Comparison of ENCODE assay signal across 27 mouse cellular contexts in genomic region chr2:8467531-8468203, GRCm38 (mm10).
DNase-seq lines count a peak whose midpoint lies in the region; ATAC-seq and TF ChIP-seq lines count a peak whose summit lies in the region.
"Had no signal": no experiment of that assay in that cellular context is flagged by ENCODE, and none has a peak within 500 bp of the region (broad histone marks: within the 10 kb centered on the region; RNA-seq: fewer than 3 reads in every experiment).

No protein-coding gene starts in this region.

- H3K9ac ChIP-seq in forebrain, embryonic 12.5 days, result no peak overlapping the region
- H3K9ac ChIP-seq in forebrain, postnatal 0 days, result no peak overlapping the region
- no peak overlapping the region for H3K9ac ChIP-seq in midbrain, embryonic 16.5 days (ENCODE audit: low read depth, low read length)
- H3K9ac ChIP-seq: heart, embryonic 15.5 days; limb, embryonic 13.5 days; liver, embryonic 12.5 days; lung, embryonic 14.5 days; neural tube, embryonic 12.5 days had no signal

- peak overlapping the region; percentile 66 for H3K27ac ChIP-seq in left cerebral cortex, adult 2 months
- no peak overlapping the region for H3K27ac ChIP-seq in forebrain, embryonic 12.5 days
- peak overlapping the region; percentile 72 for H3K27ac ChIP-seq in forebrain, postnatal 0 days (ENCODE audit: low read depth, low read length)
- no peak overlapping the region for H3K27ac ChIP-seq in midbrain, embryonic 16.5 days (ENCODE audit: low read length)
- H3K27ac ChIP-seq: gastrocnemius, adult 2 months; heart, embryonic 15.5 days; limb, embryonic 13.5 days; liver, embryonic 12.5 days; neural tube, embryonic 12.5 days had no signal

- TF ChIP-seq CTCF in left cerebral cortex, adult 2 months (IDR thresholded peaks at IDR 0.05), result no peak
- no peak for TF ChIP-seq CTCF in forebrain, postnatal 0 days (IDR thresholded peaks at IDR 0.05; ENCODE audit: low read depth)

- peak; percentile 49 for ATAC-seq in forebrain, embryonic 12.5 days (ENCODE audit: low FRiP score)
- peak; percentile 67 for ATAC-seq in forebrain, postnatal 0 days
- ATAC-seq in midbrain, embryonic 16.5 days, result peak; percentile 45; the same call in 1 of the 2 replicates
- ATAC-seq: activated CD4-positive, CD25-positive, alpha-beta regulatory T cell, adult 4 months; hindbrain, embryonic 16.5 days; intestine, embryonic 16.5 days; liver, embryonic 12.5 days had no signal

- no peak overlapping the region for H3K4me3 ChIP-seq in left cerebral cortex, adult 2 months
- H3K4me3 ChIP-seq in forebrain, embryonic 12.5 days (replicated peaks), result no peak overlapping the region
- no peak overlapping the region for H3K4me3 ChIP-seq in forebrain, postnatal 0 days (ENCODE audit: low read depth, low read length)
- H3K4me3 ChIP-seq in midbrain, embryonic 16.5 days (ENCODE audit: low read depth, low read length), result no peak overlapping the region
- H3K4me3 ChIP-seq: gastrocnemius, adult 2 months; heart, embryonic 15.5 days; limb, embryonic 13.5 days; liver, embryonic 12.5 days; megakaryocyte, embryonic 14.5 days; neural tube, embryonic 12.5 days had no signal

- H3K27me3 ChIP-seq in forebrain, embryonic 12.5 days, result no peaks in the 10 kb centered on the region
- no peaks in the 10 kb centered on the region for H3K27me3 ChIP-seq in forebrain, postnatal 0 days (ENCODE audit: insufficient read depth, low read length)
- H3K27me3 ChIP-seq in midbrain, embryonic 16.5 days (ENCODE audit: control insufficient read depth, insufficient read depth, low read depth, low read length), result no peaks in the 10 kb centered on the region
- H3K27me3 ChIP-seq: CH12.LX; heart, embryonic 15.5 days; limb, embryonic 13.5 days; liver, embryonic 12.5 days; megakaryocyte, embryonic 14.5 days; neural tube, embryonic 12.5 days had no signal

- peaks cover 9% of the 10 kb centered on the region; the same call in 1 of the 2 replicates for H3K4me1 ChIP-seq in forebrain, embryonic 12.5 days
- 0 out of 2 replicates have a peak, but pooled peaks cover 4% of the 10 kb centered on the region for H3K4me1 ChIP-seq in forebrain, postnatal 0 days (ENCODE audit: insufficient read depth)
- H3K4me1 ChIP-seq in midbrain, embryonic 16.5 days (ENCODE audit: control insufficient read depth, insufficient read depth, low read length), result no peaks in the 10 kb centered on the region
- H3K4me1 ChIP-seq: heart, embryonic 15.5 days; limb, embryonic 13.5 days; liver, embryonic 12.5 days; megakaryocyte, embryonic 14.5 days; neural tube, embryonic 12.5 days had no signal

- intact Hi-C loops in left cerebral cortex, adult 2 months (cut with DNase I), result no loop called here
- intact Hi-C loops in left cerebral cortex, postnatal 36 days (cut with DNase I), result no loop called here

- WGBS in forebrain, embryonic 12.5 days, result 28% methylated on average over 2 of the region's 2 CpGs
- 12% methylated on average over 2 of the region's 2 CpGs for WGBS in forebrain, postnatal 0 days
- WGBS in midbrain, embryonic 16.5 days, result 18% methylated on average over 2 of the region's 2 CpGs

- no peak overlapping the region for H3K4me2 ChIP-seq in forebrain, embryonic 12.5 days
- H3K4me2 ChIP-seq in forebrain, postnatal 0 days (ENCODE audit: low read depth), result no peak overlapping the region
- H3K4me2 ChIP-seq in midbrain, embryonic 16.5 days (ENCODE audit: low read length), result no peak overlapping the region
- H3K4me2 ChIP-seq: heart, embryonic 15.5 days; limb, embryonic 13.5 days; liver, embryonic 12.5 days; lung, embryonic 14.5 days; neural tube, embryonic 12.5 days had no signal

- H3K36me3 ChIP-seq in forebrain, embryonic 12.5 days (replicated peaks), result no peaks in the 10 kb centered on the region
- H3K36me3 ChIP-seq in forebrain, postnatal 0 days (ENCODE audit: insufficient read depth), result no peaks in the 10 kb centered on the region
- no peaks in the 10 kb centered on the region for H3K36me3 ChIP-seq in midbrain, embryonic 16.5 days (ENCODE audit: control insufficient read depth, insufficient read depth, low read length)
- H3K36me3 ChIP-seq: G1E; heart, embryonic 15.5 days; limb, embryonic 13.5 days; liver, embryonic 12.5 days; neural tube, embryonic 12.5 days had no signal

- H3K9me3 ChIP-seq in forebrain, embryonic 12.5 days, result no peaks in the 10 kb centered on the region
- no peaks in the 10 kb centered on the region for H3K9me3 ChIP-seq in forebrain, postnatal 0 days (ENCODE audit: low read length)
- H3K9me3 ChIP-seq in midbrain, embryonic 16.5 days (replicated peaks; ENCODE audit: control insufficient read depth, low read length, poor library complexity, severe bottlenecking), result no peaks in the 10 kb centered on the region
- H3K9me3 ChIP-seq: G1E; heart, embryonic 15.5 days; limb, embryonic 13.5 days; liver, embryonic 12.5 days; megakaryocyte, embryonic 14.5 days; neural tube, embryonic 12.5 days had no signal

- no peak for DNase-seq in left cerebral cortex, adult 2 months (ENCODE audit: extremely low spot score in 1 of 2, low spot score in 2 of 2)
- no peak for DNase-seq in left cerebral cortex, postnatal 36 days (ENCODE audit: low spot score in 2 of 2)
- peak; percentile 67 for DNase-seq in forebrain, postnatal 0 days
- DNase-seq in T-cell, adult 2 months (ENCODE audit: low spot score), result no peak
- DNase-seq in c-Kit-positive CD71-positive TER-119-positive erythroid progenitor cells, embryonic 14.5 days (ENCODE audit: low spot score), result no peak
- DNase-seq: adrenal gland, adult 8-10 months; B cell, adult 2 months; cerebellum, adult 9-10 months; gastrocnemius, adult 2 months; heart, postnatal 4 days; kidney, adult 9 months; kidney, postnatal 14 days; layer of hippocampus, postnatal 36 days; lung, embryonic 14.5 days; thymus, postnatal 36 days had no signal

Comparison
In these comparisons a context has a peak if more than half of its experiments do, and no peak if none do; other contexts are left out.
1. H3K27ac ChIP-seq: peak in left cerebral cortex, adult 2 months (single experiment) and forebrain, postnatal 0 days (single experiment); none in forebrain, embryonic 12.5 days (single experiment) and midbrain, embryonic 16.5 days (single experiment).
2. Peak in every context shown above with its lines, with median percentiles within 50 percentile points of each other: ATAC-seq.